Mouse (Mus musculus) kidney, postnatal 25 days (tissue): ENCODE measurements at regions not wholly inside any gene's neighbourhood (a gene's known extent, or its start where the extent isn't known, plus 50 kb on each side); places are given as distances from the start of the nearest gene placed in this dataset.
"Not testable (repeated sequence)": the region's sequence is repeated elsewhere in the genome, so short reads cannot be mapped to it uniquely, and the experiment has no call there.

Experiments
- DNase-seq, 2 experiments: peaks; one replicate each; pipeline ENCODE4 v3.0.0; 2021; ENCODE audit warnings: mixed read lengths in 2 of 2

DNA sequence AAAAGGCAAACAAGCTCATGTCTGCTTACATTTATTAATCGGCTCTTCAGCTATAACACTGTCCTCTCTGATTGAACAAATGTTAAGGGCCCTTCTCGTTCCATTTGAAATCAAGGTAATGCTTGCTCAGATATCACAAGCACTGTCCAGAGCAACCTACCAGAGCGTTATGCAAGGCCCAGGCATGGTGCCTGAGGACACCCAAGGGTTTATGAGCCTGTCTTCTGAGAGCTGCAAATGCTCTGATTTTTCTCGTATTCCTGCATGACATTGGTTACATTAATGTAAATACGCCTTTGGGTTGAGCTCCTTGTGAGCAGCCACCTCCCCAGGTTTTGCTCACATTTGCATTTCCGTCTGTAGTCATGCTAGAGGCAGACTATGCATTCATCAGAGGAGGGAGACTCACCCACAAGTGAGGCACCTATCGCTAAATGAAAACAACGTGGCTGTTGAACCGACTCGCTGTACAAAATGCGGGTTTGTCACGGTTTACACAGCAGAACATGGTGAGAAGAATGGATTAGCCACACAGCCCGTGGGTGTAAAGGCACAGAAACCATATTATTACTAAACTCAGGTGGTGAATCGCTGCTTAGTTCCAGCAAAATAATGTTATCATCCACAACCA, 152.7 kb upstream of the Ipo5 start:
- DNase-seq = no peak

GRCm38 (mm10) chr14:120762168-120762567, 148.9 kb upstream of the Ipo5 start:
- DNase-seq = peak in 1 of 2 experiments; percentile 14

- no peak for DNase-seq
Measured at GRCm38 (mm10) chr14:120762733-120763132, 148.3 kb upstream of the Ipo5 start.

- DNase-seq = no peak
Measured at GRCm38 (mm10) chr14:120763796-120764195, 147.2 kb upstream of the Ipo5 start.

DNA sequence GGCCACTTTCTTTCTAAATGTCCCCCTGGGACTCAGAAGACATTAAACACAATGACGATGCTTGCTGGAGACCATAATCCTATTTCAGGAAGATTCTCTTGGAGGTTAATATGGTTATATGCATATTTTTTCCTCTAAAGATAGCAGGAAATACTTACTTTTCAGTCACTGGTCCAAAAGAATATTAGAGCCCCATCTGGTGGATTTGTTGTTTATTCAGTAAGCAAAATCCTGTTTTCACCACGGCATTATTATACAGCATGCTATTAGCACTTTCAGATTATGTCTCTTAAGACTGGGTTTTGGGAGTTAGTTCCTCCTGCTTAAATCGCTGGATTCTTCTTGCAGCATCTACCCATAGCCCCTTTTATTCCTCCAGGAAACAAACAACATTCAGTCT, 146.6 kb upstream of the Ipo5 start:
- DNase-seq = no peak

- no peak for DNase-seq
Measured at GRCm38 (mm10) chr14:120766451-120766850, 144.6 kb upstream of the Ipo5 start.

DNA sequence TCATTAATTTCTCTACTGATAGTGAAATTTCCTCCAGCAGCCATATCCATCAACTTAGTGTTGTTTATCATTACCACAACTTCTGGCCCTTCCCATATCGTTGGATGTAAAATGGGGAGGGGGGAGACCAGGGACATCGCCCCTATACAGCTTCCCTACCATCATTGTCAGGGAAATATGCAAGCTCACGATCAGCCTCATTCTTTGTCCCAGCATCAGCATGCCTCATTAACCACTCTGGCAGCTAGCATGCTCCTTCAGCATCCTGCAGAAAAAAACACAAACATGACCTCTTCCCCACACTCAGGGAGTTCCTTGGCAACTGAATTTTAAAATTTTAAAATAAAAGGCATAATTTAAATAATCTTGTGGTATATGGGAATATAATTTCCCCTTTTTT, 140.4 kb upstream of the Ipo5 start:
- DNase-seq = no peak

GRCm38 (mm10) chr14:120773001-120773400, 138.0 kb upstream of the Ipo5 start:
- DNase-seq = not testable (repeated sequence)

- DNase-seq = no peak
Measured at GRCm38 (mm10) chr14:120791828-120792554, 119.0 kb upstream of the Ipo5 start.

DNA sequence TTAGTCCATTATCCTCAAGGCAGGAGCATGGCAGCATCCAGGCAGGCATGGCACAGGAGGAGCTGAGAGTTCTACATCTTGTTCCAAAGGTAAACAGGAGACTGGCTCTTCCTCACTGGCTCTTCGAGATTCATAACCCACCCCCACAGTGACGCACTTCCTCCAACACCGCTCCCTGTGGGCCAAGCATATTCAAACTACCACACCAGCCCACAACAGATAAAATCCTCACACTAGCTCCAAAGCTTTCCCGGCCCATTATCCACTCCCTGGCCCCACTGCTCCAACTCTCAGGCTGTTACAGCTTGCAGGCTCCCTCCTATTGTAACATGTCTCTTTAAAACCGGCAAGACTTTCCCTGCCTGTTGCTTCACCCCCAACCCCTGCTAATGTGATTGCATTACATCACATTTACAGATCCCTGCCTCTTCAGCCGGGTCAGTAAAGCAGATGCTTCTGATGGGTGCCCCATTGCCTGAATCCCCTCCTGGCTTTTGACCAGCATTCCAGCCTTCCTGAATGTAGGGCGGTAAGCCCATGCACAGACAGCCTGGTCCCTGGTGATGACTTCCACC, 113.0 kb upstream of the Ipo5 start:
- no peak for DNase-seq

DNA sequence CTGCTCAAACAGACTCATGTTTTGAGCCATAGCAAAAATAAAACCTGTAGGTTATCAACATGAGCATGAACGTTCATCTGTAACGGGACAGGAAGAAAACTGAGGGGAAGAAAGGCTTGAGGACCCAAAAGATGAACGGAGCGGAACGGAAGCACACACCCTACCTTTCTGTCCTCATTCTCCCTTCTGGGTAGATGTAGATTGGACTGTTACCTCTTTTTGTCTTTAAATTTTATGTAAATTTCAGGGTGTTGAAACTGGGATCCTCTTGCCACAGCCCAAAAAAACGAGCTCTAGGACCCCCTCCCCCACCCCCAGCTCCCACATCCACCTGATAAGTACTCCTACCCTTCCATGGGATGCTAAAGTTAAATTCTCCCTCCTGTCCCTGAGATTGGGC, 107.8 kb upstream of the Ipo5 start:
- no peak for DNase-seq

GRCm38 (mm10) chr14:120803739-120804138, 107.3 kb upstream of the Ipo5 start:
- DNase-seq = no peak

DNA sequence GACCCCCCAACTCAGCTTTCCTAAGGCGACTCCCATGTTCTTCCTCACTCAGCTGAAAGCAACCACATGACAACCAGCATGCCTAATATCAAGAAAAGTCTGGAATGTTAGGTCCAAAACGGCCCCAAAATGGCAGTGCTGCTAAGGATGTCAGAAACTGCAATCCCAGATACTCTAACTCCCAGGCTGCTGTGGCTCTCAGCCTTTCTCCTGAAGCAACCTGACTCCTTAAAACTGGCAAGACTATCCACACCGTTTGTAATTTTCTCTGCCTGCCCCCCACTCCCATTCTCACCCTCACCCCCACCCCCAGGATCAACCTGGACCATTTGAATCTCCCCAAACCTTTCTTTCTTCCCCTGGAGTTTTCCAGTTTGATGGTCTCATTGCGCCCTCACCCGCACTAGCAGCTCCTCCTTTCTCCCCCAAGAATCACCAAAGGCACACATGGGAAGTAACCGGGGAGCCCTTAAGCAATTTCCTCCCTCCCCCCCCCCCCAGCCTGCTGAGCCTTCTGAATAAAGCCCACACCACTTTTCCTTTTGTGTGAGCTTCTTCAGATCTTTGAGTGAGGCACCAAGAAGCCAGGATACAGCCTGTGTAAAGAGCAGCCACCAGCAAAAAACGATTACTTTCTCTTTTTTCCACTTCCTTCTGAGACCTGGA, 106.7 kb upstream of the Ipo5 start:
- DNase-seq = no peak

- DNase-seq = no peak
Measured at GRCm38 (mm10) chr14:120805137-120805536, 105.9 kb upstream of the Ipo5 start.

DNA sequence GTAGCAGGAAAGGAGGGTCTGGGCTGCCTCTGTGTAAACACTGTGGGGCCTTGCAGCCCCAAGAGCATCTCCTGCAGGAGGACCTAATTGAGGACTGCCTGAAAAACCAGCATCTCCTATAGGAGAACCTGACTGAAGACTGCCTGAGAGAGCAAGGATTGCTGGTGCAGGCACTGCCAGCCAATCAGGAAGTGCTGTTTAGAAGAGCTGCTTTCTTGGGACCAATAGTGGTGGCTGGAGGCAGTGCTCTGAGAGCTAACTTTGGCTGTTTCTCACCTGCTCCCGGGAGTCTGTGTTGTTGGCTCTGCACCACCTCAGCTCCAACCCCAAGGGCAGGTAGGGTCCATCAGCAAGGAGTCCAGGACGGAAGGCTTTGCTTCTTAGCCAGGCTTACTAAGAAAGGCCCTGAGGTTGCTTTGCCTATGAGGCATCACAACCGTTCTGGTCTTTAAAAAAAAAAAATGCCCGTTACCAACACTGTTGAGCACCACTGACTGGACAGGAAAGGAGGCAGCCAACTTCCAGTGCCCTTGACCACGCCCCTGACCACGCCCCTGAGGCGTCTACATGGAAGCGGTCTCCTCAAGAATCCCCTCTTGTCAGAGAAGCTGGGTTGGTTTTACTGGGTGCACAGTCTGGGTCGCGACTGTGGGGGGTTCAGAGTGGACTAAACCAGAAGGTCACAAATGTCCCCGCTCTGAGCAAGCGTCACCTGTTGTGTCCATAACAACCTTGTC, 105.0 kb upstream of the Ipo5 start:
- DNase-seq = peak; percentile 12 to 44

- peak; percentile 26 to 61 for DNase-seq
Measured at GRCm38 (mm10) chr14:120806553-120806893, 104.5 kb upstream of the Ipo5 start.

- DNase-seq = peak in 1 of 2 experiments; percentile 21
Measured at GRCm38 (mm10) chr14:120809321-120809720, 101.7 kb upstream of the Ipo5 start.

DNA sequence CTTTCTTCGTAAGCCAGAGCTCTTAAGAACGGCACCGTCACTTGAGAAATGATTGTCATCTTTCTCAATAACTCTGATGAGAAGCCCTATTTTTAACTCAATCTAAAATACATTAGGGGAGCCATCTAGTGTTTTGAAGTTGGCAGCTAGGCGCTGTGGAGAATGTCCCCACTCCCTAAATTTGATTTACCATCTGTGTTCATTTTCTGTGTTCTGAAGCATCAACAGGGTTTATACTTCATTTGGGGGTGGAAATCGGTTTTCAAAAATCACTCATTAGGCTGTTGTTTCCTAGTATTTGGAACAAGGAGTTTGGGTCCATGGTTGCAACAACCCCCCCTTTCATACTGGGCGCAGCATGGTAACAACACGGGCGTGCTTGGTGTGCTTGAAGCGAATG, 97.1 kb upstream of the Ipo5 start:
- DNase-seq = no peak

- DNase-seq = not testable (repeated sequence)
Measured at GRCm38 (mm10) chr14:120815126-120815525, 95.9 kb upstream of the Ipo5 start.

DNA sequence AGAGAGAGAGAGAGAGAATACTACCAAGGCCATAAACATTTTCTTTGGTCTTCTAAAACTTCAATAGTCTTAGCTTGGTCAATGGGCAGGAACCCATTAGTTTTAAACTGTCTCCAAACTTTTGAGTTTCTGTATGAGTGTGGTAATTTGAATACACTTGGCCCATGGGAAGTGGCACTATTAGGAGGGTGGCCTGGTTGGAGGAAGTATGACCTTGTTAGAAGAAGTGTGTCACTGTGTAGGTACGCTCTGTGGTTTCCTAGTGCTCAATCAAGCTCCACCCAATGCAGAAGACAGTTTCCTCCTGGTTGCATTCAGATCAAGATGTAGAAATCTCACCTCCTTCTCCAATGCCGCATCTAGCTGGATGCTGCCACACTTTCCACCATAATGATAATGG, 94.5 kb upstream of the Ipo5 start:
- DNase-seq = no peak

DNA sequence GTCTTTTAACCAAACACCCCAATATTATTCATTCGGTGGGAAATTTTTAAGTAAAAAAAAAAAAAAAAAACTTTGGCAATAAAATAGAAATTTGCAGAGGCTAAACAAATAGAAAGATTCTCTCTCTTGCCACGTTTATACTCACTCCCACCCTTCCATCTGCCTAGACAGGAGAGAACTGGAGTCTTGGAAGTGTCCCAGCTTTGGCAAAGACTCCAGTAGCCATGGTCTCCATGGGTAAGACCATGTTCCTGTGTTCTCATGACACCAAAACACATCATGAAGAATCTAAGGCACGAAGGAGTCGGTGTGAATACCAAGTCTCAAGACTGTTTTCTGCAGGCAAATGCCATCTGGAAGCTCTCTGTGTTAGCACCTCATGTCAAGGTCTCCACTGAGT, 84.8 kb upstream of the Ipo5 start:
- no peak for DNase-seq

DNA sequence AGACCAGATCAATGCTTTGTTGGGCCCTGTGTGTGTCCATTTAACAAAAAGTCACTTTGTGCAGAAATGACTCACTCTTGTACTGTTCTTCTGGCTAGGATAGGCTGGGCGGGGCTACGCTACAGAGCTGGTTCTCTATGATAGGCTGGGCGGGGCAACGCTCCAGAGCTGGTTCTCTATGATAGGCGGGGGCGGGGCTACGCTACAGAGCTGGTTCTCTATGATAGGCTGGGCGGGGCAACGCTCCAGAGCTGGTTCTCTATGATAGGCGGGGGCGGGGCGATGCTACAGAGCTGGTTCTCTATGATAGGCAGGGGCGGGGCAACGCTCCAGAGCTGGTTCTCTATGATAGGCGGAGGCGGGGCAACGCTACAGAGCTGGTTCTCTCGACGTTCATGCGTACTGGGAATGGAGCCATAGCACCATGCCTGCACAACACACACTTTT, 80.6 kb upstream of the Ipo5 start:
- DNase-seq = peak in 1 of 2 experiments; percentile 9

- DNase-seq = no peak
Measured at GRCm38 (mm10) chr14:120831397-120831796, 79.6 kb upstream of the Ipo5 start.
